Mouse (Mus musculus) kidney, adult 2 months (tissue): ENCODE measurements around the gene Brwd1.

Source experiments
- CTCF ChIP-seq: fragments of 200-500 bp; conservative IDR thresholded peaks from 2 replicates; pipeline ENCODE4 v1.5.1; 2011; ENCODE audit warnings: low read depth, mild to moderate bottlenecking, control low read depth, low read length, moderate library complexity, mixed read lengths; ENCODE audit not compliant: insufficient read depth, insufficient read length
- POLR2A ChIP-seq: fragments of 200-500 bp; IDR thresholded peaks from one replicate; pipeline ENCODE4 v1.6.1; 2011; ENCODE audit warnings: low read depth, low read length, control low read depth

GRCm38 (mm10) chr16:96081742-96082241 is 534 bp downstream of the Brwd1 start:
- TF ChIP-seq CTCF (no peak), POLR2A (no peak)
